Mouse (Mus musculus): ENCODE results near the gene Pxmp4. TPM values are rescaled to one million over a fixed set of nuclear protein-coding genes. Genes with fewer than 3 reads are reported as not detected.

Gene Pxmp4
- polyA plus RNA-seq, 1 experiment = 41.3 TPM

- TF ChIP-seq CTCF (IDR thresholded peaks at IDR 0.05; ENCODE audit: insufficient read depth, low read length) (no peak), POLR2A (IDR thresholded peaks at IDR 0.05; ENCODE audit: borderline replicate concordance, extremely low read depth, low read depth, low read length) (no peak)
- peak; percentile 64 for DNase-seq
- Histone ChIP-seq H3K4me3 (replicated peaks; ENCODE audit: extremely low read depth, low read depth, low read length) (peak overlapping the region; percentile 52), H3K4me1 (ENCODE audit: control insufficient read depth, insufficient read depth, low read length) (no peaks in the 10 kb centered on the region)
- WGBS = 1% methylated on average over 57 of the region's 70 CpGs
These were observed 34.3 kb downstream of the Pxmp4 start for GRCm38 (mm10) chr2:154569071-154569748.

GRCm38 (mm10) chr2:154568329-154569070 lies 35.0 kb downstream of the Pxmp4 start:
- 27% methylated on average over 10 of the region's 10 CpGs for WGBS
- no peak for TF ChIP-seq POLR2A (IDR thresholded peaks at IDR 0.05; ENCODE audit: borderline replicate concordance, extremely low read depth, low read depth, low read length)
- TF ChIP-seq CTCF (IDR thresholded peaks at IDR 0.05; ENCODE audit: insufficient read depth, low read length) = no peak
- DNase-seq = peak; percentile 28
- Histone ChIP-seq H3K4me1 (ENCODE audit: control insufficient read depth, insufficient read depth, low read length) (no peaks in the 10 kb centered on the region), H3K4me3 (replicated peaks; ENCODE audit: extremely low read depth, low read depth, low read length) (peak overlapping the region; percentile 52)

GRCm38 (mm10) chr2:154567766-154568165 lies 35.7 kb downstream of the Pxmp4 start:
- H3K4me1 ChIP-seq (ENCODE audit: control insufficient read depth, insufficient read depth, low read length) = no peaks in the 10 kb centered on the region
- DNase-seq = peak; percentile 30
- no peak overlapping the region for H3K4me3 ChIP-seq (replicated peaks; ENCODE audit: extremely low read depth, low read depth, low read length)
- TF ChIP-seq POLR2A (IDR thresholded peaks at IDR 0.05; ENCODE audit: borderline replicate concordance, extremely low read depth, low read depth, low read length) (no peak), CTCF (IDR thresholded peaks at IDR 0.05; ENCODE audit: insufficient read depth, low read length) (no peak)
- WGBS = 63% methylated on average over 2 of the region's 2 CpGs

GRCm38 (mm10) chr2:154566641-154567040 lies 36.9 kb downstream of the Pxmp4 start:
- TF ChIP-seq CTCF (IDR thresholded peaks at IDR 0.05; ENCODE audit: insufficient read depth, low read length) (no peak), POLR2A (IDR thresholded peaks at IDR 0.05; ENCODE audit: borderline replicate concordance, extremely low read depth, low read depth, low read length) (no peak)
- 61% methylated on average over 8 of the region's 8 CpGs for WGBS
- Histone ChIP-seq H3K4me3 (replicated peaks; ENCODE audit: extremely low read depth, low read depth, low read length) (no peak overlapping the region), H3K4me1 (ENCODE audit: control insufficient read depth, insufficient read depth, low read length) (no peaks in the 10 kb centered on the region)
- no peak for DNase-seq

GRCm38 (mm10) chr2:154565562-154565961 lies 37.9 kb downstream of the Pxmp4 start:
- 89% methylated on average over 3 of the region's 3 CpGs for WGBS
- TF ChIP-seq POLR2A (IDR thresholded peaks at IDR 0.05; ENCODE audit: borderline replicate concordance, extremely low read depth, low read depth, low read length) (no peak), CTCF (IDR thresholded peaks at IDR 0.05; ENCODE audit: insufficient read depth, low read length) (no peak)
- no peak overlapping the region for H3K4me3 ChIP-seq (replicated peaks; ENCODE audit: extremely low read depth, low read depth, low read length)
- no peaks in the 10 kb centered on the region for H3K4me1 ChIP-seq (ENCODE audit: control insufficient read depth, insufficient read depth, low read length)
- no peak for DNase-seq

- WGBS = 88% methylated on average over 22 of the region's 22 CpGs
- Histone ChIP-seq H3K4me1 (ENCODE audit: control insufficient read depth, insufficient read depth, low read length) (no peaks in the 10 kb centered on the region), H3K4me3 (replicated peaks; ENCODE audit: extremely low read depth, low read depth, low read length) (no peak overlapping the region)
- no peak for DNase-seq
- TF ChIP-seq POLR2A (IDR thresholded peaks at IDR 0.05; ENCODE audit: borderline replicate concordance, extremely low read depth, low read depth, low read length) = no peak
- TF ChIP-seq CTCF (IDR thresholded peaks at IDR 0.05; ENCODE audit: insufficient read depth, low read length) = no peak
These were observed 39.8 kb downstream of the Pxmp4 start for GRCm38 (mm10) chr2:154563612-154564170.

- no peak for DNase-seq
- WGBS = 14% methylated on average over 34 of the region's 34 CpGs
- 0 out of 2 replicates have a peak, but pooled peaks cover 3% of the 10 kb centered on the region for H3K4me1 ChIP-seq (ENCODE audit: control insufficient read depth, insufficient read depth, low read length)
- TF ChIP-seq POLR2A (IDR thresholded peaks at IDR 0.05; ENCODE audit: borderline replicate concordance, extremely low read depth, low read depth, low read length) (no peak), CTCF (IDR thresholded peaks at IDR 0.05; ENCODE audit: insufficient read depth, low read length) (no peak)
- H3K4me3 ChIP-seq (replicated peaks; ENCODE audit: extremely low read depth, low read depth, low read length) = peak within 1 kb of the TSS; percentile 3
These were observed 45.1 kb downstream of the Pxmp4 start, which contains the start of gene Necab3 for GRCm38 (mm10) chr2:154558264-154559039. TSS of gene Necab3 (minus strand) at chr2:154558890.

GRCm38 (mm10) chr2:154557184-154557832 lies 46.2 kb downstream of the Pxmp4 start:
- TF ChIP-seq CTCF (IDR thresholded peaks at IDR 0.05; ENCODE audit: insufficient read depth, low read length) (no peak), POLR2A (IDR thresholded peaks at IDR 0.05; ENCODE audit: borderline replicate concordance, extremely low read depth, low read depth, low read length) (no peak)
- DNase-seq = no peak
- WGBS = 42% methylated on average over 5 of the region's 5 CpGs
- Histone ChIP-seq H3K4me3 (replicated peaks; ENCODE audit: extremely low read depth, low read depth, low read length) (no peak overlapping the region), H3K4me1 (ENCODE audit: control insufficient read depth, insufficient read depth, low read length) (0 out of 2 replicates have a peak, but pooled peaks cover 6% of the 10 kb centered on the region)

Data from lung, adult 2 months (tissue).